Mouse (Mus musculus) spleen, embryonic (tissue): Measurements from ENCODE around the gene Pcgf2.
"Not testable (repeated sequence)": the region's sequence is repeated elsewhere in the genome, so short reads cannot be mapped to it uniquely, and the experiment has no call there.

Experiments used
- CTCF ChIA-PET: fragments of 350-600 bp; sonication (Branson Sonifier 250); formaldehyde crosslinking; loops from one replicate; lab custom pipeline; 2022; lab: Charles Lee

Pcgf2 gene

GRCm38 (mm10) chr11:97700003-97700745 lies at the start of gene Pcgf2:
Gene Pcgf2, minus strand, starts transcription at chr11:97700497.
- CTCF ChIA-PET: interaction anchor here (0.6 kb wide), 1 partner anchor 1054 kb away, joined by 9 read pairs; no protein-coding TSS in a partner anchor

DNA sequence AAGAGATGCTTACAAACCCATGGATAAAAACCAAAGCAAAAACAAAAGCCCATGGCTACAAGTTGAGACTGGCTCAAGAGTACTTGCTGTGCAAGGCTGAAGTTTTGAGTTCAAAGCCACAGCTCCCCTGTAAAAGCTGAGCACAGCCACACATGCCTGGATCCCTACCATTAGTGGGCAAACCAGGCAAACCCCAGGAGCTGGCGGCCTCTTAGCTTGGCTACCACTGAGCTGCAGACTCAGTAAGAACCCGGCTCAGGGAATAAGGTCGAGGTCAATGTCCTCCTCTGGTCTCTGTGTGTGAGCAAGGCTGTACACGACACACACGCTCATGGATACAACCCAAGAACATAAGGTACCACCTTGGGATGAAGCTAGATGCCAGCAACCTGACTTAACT lies 48.2 kb upstream of the Pcgf2 start:
- CTCF ChIA-PET: no interaction called here

DNA sequence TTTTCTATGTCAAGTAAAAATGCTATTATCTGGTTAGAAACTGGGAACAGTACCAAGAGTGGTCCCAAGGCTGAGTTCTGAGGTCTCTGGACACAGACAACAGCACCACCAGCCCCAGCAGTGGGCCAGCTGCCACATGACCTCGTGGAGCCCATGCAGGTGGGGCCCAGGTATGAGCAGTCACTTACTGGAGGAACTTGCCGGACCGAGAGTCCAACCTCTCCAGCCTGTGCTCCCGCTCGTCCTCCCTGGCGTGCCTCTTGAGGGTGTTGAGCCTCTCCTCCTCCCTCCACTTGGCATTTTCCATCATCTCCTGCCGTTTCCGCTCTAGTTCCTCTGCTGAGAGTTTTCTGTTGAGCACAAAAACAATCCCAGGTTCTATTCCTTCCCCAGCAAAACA lies 47.5 kb upstream of the Pcgf2 start:
- CTCF ChIA-PET: no interaction called here

DNA sequence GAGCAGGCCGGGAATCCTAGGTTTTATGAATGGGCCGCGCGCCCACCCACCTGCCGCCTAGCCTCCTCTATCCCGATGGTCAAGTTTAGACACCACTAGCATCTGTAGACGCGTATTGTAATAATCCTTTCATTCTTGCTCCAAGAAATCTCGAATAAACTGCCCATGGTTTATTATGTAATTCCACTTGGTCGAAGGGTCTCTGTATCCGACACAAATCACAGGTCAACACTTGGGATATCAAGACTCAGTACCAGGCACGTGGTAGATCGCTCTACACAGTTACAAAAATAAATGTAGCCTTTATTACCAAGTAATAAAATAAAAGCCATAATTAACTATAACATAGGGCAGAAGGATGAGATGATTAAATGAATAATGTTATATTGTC lies 45.0 kb upstream of the Pcgf2 start:
- CTCF ChIA-PET: no interaction called here

GRCm38 (mm10) chr11:97744718-97745330 lies 44.5 kb upstream of the Pcgf2 start:
- CTCF ChIA-PET: no interaction called here

- CTCF ChIA-PET: interaction anchor here (0.6 kb wide), 1 partner anchor 396 kb away, joined by 3 read pairs; no protein-coding TSS in a partner anchor
Observed at GRCm38 (mm10) chr11:97744063-97744717, 43.9 kb upstream of the Pcgf2 start, which contains the start of gene Pip4k2b. Gene Pip4k2b, minus strand, starts transcription at chr11:97744704.

GRCm38 (mm10) chr11:97743423-97743822 lies 43.1 kb upstream of the Pcgf2 start:
- CTCF ChIA-PET: no interaction called here

- CTCF ChIA-PET: no interaction called here
Observed at GRCm38 (mm10) chr11:97742591-97742990, 42.3 kb upstream of the Pcgf2 start.

GRCm38 (mm10) chr11:97742157-97742556 lies 41.9 kb upstream of the Pcgf2 start:
- CTCF ChIA-PET: interaction anchor here (0.6 kb wide), 1 partner anchor 939 kb away, joined by 3 read pairs; no protein-coding TSS in a partner anchor

GRCm38 (mm10) chr11:97740190-97740589 lies 39.9 kb upstream of the Pcgf2 start:
- CTCF ChIA-PET: no interaction called here

DNA sequence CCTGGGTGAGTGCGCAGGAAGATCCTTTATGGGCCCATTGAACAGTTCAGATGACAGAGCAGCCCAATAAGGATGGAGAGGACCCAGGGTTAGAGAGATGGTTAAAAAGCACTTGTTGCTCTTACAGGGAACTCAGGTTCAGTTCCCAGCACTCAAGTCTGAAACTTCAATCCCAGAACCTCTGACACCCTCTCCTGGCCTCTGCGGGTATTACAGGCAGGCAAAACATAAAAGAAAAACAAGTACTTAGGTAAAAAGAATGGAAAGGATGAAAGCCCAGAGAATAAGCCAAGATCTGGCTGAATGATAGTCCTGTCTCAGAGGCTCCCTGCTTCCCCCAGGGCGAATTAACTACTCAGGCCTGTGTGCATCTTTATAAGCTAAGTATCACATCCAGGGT lies 38.9 kb upstream of the Pcgf2 start:
- CTCF ChIA-PET: no interaction called here

GRCm38 (mm10) chr11:97738703-97739102 lies 38.4 kb upstream of the Pcgf2 start:
- CTCF ChIA-PET: no interaction called here

DNA sequence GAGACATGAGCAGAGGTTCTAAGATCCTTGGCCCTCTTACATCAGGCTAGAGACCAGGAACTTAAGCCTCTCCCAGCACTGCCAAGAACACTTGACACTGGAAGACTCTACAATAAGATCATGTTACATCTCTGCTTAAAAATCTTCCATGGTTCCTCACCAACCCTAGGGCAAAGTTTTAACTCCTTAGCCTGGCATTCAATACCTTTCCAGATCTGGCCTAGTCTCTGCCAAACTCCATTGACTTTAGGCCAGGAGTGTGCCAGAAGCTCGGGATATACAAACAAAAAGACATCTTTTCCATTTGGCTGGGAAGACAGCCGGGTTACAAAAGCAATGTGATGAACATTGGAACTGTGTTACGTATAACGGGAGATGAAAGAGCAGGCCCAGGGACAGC lies 37.3 kb upstream of the Pcgf2 start:
- CTCF ChIA-PET: interaction anchor here (0.6 kb wide), 1 partner anchor 22 kb away, joined by 5 read pairs; no protein-coding TSS in a partner anchor

DNA sequence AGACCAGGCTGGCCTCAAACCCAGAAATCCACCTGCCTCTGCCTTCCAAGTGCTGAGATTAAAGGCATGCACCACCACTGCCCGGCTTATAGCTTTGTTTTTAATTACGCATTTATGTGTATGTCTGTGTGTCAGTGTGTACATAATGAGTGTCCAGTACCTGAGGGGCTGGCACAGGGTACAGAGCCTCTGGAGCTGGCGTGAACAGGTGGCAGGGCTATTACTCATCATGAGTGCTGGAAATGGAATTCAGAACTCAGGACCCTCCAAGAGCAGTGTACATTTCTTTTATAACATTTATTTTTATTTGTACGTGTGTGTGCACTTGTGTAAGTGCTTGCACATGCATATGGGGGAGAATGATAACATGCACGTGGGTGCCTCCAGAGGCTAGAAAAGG lies 36.3 kb upstream of the Pcgf2 start:
- CTCF ChIA-PET: no interaction called here

DNA sequence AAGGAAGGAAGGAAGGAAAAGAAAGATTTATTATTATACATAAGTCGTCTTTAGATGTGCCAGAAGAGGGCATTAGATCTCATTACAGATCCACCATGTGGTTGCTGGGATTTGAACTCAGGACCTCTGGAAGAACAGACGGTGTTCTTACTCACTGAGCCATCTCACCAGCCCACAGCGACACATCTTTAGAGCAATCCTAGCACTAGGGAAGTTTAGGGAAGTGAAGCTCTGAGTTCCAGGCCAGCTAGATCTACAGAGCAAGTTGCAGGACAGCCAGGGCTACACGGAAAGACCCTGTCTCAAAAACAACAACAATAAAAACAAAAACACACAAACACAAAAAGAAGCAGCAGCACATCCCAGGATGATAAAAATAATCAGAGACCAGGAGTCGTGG lies 34.5 kb upstream of the Pcgf2 start:
- CTCF ChIA-PET: not testable (repeated sequence)

DNA sequence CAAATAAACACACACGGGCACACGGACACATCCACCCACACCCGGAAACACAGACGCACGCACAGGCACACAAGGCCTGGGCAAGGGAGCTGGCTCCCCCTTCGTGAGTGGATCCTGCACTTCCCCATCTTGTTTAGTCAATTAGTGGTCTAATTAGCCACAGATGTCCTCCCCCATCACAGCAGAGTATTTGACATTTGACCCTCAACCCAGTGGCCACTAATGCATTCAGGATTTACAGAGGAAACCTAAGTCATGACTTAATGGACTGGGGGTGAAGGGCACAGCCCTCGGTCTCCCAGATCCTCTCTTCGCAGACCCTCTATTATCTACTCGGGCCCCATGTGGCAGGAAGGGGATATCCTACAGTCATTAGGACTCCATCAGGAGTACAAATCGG lies 33.4 kb upstream of the Pcgf2 start:
- CTCF ChIA-PET: interaction anchor here (0.7 kb wide), 1 partner anchor 58 kb away, joined by 4 read pairs; no protein-coding TSS in a partner anchor

GRCm38 (mm10) chr11:97728730-97729129 lies 28.4 kb upstream of the Pcgf2 start:
- CTCF ChIA-PET: no interaction called here

DNA sequence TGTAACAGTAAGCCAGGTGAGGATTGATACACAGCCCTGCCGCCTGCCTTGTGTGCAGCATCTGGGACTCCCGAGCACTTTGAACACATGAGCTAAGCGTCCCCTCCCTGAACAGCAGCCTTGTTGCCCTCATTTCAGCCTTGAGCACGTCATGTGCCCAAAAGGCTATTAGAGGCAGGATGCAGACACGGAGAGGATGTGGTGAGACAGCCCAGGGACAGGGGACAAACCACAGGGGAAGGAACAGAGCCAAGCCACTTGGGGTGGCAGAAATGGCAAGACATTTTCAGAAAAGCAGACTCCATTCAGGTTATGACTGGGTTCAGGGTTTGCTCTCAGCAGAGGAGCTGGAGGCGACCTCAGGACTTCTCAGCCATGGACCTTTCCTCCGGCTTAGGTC lies 28.0 kb upstream of the Pcgf2 start:
- CTCF ChIA-PET: no interaction called here

- CTCF ChIA-PET: no interaction called here
Observed at GRCm38 (mm10) chr11:97723709-97724108, 23.4 kb upstream of the Pcgf2 start.

DNA sequence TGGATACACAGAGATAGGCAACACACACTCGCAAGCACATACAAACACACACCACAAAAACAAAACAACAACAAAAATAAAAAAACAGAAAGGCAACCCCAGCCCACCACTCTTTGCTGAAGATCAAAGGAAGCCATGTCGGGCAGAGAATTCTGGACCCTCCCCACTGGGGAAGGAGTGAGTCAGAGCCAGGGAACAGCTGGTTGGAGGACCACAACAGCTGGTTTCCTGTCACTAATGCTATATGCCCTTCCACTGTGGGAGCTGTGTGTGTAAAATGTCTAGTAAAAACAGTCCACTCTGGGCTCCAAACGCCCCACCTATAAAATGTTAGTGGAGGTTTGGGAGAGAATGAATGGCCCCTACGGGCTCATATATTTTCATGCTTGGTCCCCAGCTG lies 21.0 kb upstream of the Pcgf2 start:
- CTCF ChIA-PET: no interaction called here

DNA sequence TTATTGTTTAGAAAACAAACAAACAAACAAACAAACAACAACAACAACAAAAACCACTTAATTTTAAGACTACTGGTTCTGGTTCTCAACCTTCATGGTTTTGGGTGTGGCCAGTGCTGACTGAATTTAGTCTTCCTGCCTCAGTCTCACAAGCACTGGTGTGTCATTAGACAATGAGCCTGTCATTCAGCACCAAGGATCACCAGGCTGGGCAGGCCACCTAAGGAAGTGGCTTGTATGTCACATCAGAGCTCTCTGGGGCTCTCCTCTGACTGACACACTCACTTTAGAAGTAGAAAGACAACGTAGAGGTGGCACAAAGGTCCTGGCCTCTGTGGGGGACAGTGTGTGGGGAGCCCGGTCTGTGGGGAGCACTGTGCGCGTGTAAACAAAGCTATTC lies 18.7 kb upstream of the Pcgf2 start:
- CTCF ChIA-PET: no interaction called here

- CTCF ChIA-PET: no interaction called here
Observed at GRCm38 (mm10) chr11:97718281-97718860, 18.1 kb upstream of the Pcgf2 start.
